Mouse (Mus musculus) midbrain, embryonic 14.5 days (tissue): ENCODE data around the gene Gria3. TPM values are rescaled to one million over a fixed set of nuclear protein-coding genes. Genes with fewer than 3 reads are reported as not detected.

Experiments
- ATAC-seq: fragments of 200-750 bp; cut with Nextera tagmentation; 2 replicates; pipeline ENCODE4 v1.8.0; 2017; ENCODE audit warnings: moderate number of reproducible peaks, moderate library complexity; ENCODE audit not compliant: low FRiP score, low TSS enrichment
- DNase-seq: peaks from one replicate; pipeline ENCODE4 v3.0.0-alpha.2; 2015
- H3K27ac ChIP-seq: fragments of 300-500 bp; sonication (generic); replicated peaks from 2 replicates; pipeline ENCODE4 v1.5.1; 2014; ENCODE audit warnings: mild to moderate bottlenecking, low read depth, low read length, moderate library complexity
- H3K27me3 ChIP-seq: fragments of 300-500 bp; sonication (generic); 2 replicates; pipeline ENCODE4 v1.6.1; 2014; ENCODE audit warnings: low read length, control low read depth, mixed read lengths; ENCODE audit not compliant: control insufficient read depth, insufficient read depth
- H3K36me3 ChIP-seq: fragments of 300-500 bp; sonication (generic); 2 replicates; pipeline ENCODE4 v1.6.1; 2014; ENCODE audit warnings: low read length, control low read depth; ENCODE audit not compliant: control insufficient read depth, insufficient read depth
- H3K4me1 ChIP-seq: fragments of 300-500 bp; sonication (generic); 2 replicates; pipeline ENCODE4 v1.6.1; 2014; ENCODE audit warnings: mild to moderate bottlenecking, antibody characterized with exemption, low read length, control low read depth; ENCODE audit not compliant: control insufficient read depth, insufficient read depth
- H3K4me2 ChIP-seq: fragments of 300-500 bp; sonication (generic); 2 replicates; pipeline ENCODE4 v1.6.1; 2014; ENCODE audit warnings: mild to moderate bottlenecking, low read length, moderate library complexity
- H3K4me3 ChIP-seq: fragments of 300-500 bp; sonication (generic); replicated peaks from 2 replicates; pipeline ENCODE4 v1.5.1; 2014; ENCODE audit warnings: low read depth, low read length
- H3K9ac ChIP-seq: fragments of 300-500 bp; sonication (generic); replicated peaks from 2 replicates; pipeline ENCODE4 v1.6.1; 2014; ENCODE audit warnings: mild to moderate bottlenecking, low read length, moderate library complexity
- H3K9me3 ChIP-seq: fragments of 300-500 bp; sonication (generic); 2 replicates; pipeline ENCODE4 v1.6.1; 2016; ENCODE audit warnings: low read length, control low read depth, mixed read lengths; ENCODE audit not compliant: control insufficient read depth
- WGBS: fragments of 180-500 bp; shearing (Covaris S2); extraction: QIAGEN DNeasy Blood & Tissue Kit; methylation state at CpG from one replicate; pipeline ENCODE4 v1.1.7; 2014; 5-methylcytosine and 5-hydroxymethylcytosine counted together
- polyA plus RNA-seq: library from polyadenylated mRNA; unstranded; fragments of >200 nt; fragmentation: Nextera tagmentation; extraction: Ambion mirVana; gene quantifications from 2 replicates; pipeline ENCODE4 v1.2.1, GENCODE M21; 2014

Gene Gria3
- 14.9 and 17.1 TPM in 2 replicates for polyA plus RNA-seq

DNA sequence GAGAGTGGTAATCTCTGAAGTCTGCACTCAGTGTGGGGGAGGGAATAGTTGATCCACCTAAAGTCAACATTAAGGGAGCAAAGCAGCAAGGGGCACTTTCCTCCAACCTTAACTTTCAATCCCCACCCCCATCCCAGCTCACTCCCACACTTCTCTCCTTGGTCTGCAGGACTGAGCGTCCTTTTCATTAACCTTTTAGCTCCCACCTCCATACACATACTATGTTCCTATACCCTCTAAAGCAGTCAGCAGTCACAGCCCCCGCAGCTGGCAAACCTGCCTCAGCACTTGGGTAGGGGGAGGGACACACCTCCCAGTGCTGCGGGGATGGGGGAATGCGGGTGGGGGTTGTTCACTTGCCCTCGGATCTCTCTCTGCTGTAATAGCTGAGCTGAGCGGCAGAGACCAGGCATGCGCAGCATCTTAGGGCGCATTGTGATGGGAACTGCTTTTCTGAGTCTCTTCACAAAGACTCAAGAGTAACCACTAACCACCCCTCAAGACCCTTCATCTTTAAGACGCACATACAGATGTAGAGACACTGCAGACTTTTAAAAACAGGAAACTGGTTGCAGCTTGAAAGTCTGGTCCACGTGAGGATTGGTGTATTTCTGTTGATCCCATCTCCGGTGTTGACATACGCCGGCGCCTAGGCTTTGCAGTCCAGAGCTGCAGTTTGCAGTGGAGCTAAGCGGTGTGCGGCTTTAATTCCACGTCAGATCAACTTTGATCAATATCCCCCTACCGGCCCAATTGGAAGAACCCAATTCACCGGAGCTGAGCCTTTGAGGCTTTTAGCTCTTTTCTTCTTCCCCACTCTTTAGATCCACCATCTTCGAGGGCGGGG lies at the start of gene Gria3:
TSS of gene Gria3 (plus strand) at position 797 of the 847 bp plus-strand sequence.
- ATAC-seq (peak; percentile 79), DNase-seq (peak; percentile 66)
- Histone ChIP-seq H3K36me3 (no peaks in the 10 kb centered on the region), H3K27ac (peak within 1 kb of the TSS; percentile 64), H3K4me2 (peak within 1 kb of the TSS; percentile 70), H3K9me3 (no peaks in the 10 kb centered on the region), H3K4me3 (peak within 1 kb of the TSS; percentile 47), H3K9ac (peak within 1 kb of the TSS; percentile 49), H3K27me3 (no peaks in the 10 kb centered on the region), H3K4me1 (0 out of 2 replicates have a peak, but pooled peaks cover 3% of the 10 kb centered on the region)
- 18% methylated on average over 21 of the region's 21 CpGs for WGBS

- 31% methylated on average over 7 of the region's 7 CpGs for WGBS
- ATAC-seq (no peak), DNase-seq (peak; percentile 35)
- H3K9ac ChIP-seq = no peak overlapping the region
- no peaks in the 10 kb centered on the region for H3K27me3 ChIP-seq
- no peaks in the 10 kb centered on the region for H3K9me3 ChIP-seq
- H3K4me2 ChIP-seq = no peak overlapping the region
- H3K4me1 ChIP-seq = 0 out of 2 replicates have a peak, but pooled peaks cover 6% of the 10 kb centered on the region
- H3K36me3 ChIP-seq = no peaks in the 10 kb centered on the region
- 0 out of 2 replicates have a peak overlapping the region, but pooled peaks have one; percentile 13 for H3K27ac ChIP-seq
- no peak overlapping the region for H3K4me3 ChIP-seq
Measured at GRCm38 (mm10) chrX:41387086-41387485, 13.6 kb upstream of the Gria3 start.

DNA sequence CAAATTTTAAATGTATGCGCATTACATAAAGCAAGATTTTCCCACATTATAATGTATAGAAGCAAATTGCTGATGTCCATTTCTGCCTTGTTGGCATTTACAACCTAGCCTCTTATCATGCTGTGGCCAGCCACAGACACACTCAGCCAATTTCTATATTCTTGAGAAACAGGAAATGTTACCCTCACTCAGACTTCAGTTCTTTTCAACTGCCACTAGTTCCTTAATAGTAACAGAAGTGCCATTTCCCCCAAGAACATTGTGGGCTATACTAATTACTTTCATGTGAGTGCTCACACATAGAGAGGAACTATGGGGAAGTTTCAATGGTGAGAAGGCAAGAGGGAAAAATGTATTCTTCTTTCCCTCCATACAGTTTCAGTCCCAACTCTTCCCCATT lies 11.6 kb upstream of the Gria3 start:
- Histone ChIP-seq H3K27me3 (no peaks in the 10 kb centered on the region), H3K9me3 (no peaks in the 10 kb centered on the region), H3K4me3 (no peak overlapping the region), H3K27ac (no peak overlapping the region), H3K4me1 (0 out of 2 replicates have a peak, but pooled peaks cover 6% of the 10 kb centered on the region), H3K36me3 (no peaks in the 10 kb centered on the region), H3K9ac (no peak overlapping the region), H3K4me2 (no peak overlapping the region)
- DNase-seq (no peak), ATAC-seq (no peak)
- WGBS = 94% methylated on average over 1 of the region's 1 CpGs

DNA sequence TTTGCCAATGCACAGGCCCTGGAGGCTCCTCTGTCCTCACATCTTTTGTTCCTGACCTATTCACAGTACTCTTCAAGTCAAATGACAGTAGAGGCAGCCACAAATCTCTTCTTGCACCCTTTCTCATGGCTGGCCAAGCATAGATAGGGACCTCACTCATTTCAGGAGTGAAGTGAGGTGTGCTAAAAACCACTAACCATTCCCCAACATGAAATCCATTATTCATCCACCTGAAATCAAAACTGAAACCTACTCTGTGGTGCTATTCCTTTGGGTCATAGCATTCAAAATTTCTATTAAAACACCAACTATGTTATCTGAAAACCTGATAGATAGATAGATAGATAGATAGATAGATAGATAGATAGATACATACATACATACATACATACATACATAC lies 2.2 kb upstream of the Gria3 start:
- no peak for ATAC-seq
- Histone ChIP-seq H3K4me1 (0 out of 2 replicates have a peak, but pooled peaks cover 3% of the 10 kb centered on the region), H3K4me3 (no peak overlapping the region), H3K9ac (no peak overlapping the region), H3K9me3 (no peaks in the 10 kb centered on the region), H3K36me3 (no peaks in the 10 kb centered on the region), H3K27ac (no peak overlapping the region), H3K4me2 (no peak overlapping the region), H3K27me3 (no peaks in the 10 kb centered on the region)
- no peak for DNase-seq

DNA sequence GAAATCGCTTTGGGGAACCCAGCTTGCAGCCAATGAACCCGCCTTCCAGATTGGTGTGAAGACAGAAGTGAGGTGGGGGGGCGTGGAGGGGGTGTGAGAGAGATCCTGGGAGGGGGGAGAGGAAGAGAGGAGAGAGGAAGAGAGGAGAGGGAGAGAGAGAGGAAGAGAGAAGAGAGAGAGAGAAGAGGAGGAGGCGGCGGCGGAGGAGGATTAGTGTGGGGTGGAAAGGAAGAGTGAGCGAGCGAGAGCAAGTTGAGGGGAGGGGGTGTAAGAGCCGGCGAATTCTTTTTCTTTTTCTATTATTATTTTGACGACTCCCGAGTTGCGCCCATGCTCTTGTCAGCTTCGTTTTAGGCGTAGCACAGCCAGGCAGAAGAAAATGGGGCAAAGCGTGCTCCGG lies 532 bp downstream of the Gria3 start:
- no peak for DNase-seq
- Histone ChIP-seq H3K27ac (peak overlapping the region; percentile 64), H3K9ac (peak overlapping the region; percentile 49), H3K4me3 (peak overlapping the region; percentile 47), H3K36me3 (no peaks in the 10 kb centered on the region), H3K4me1 (0 out of 2 replicates have a peak, but pooled peaks cover 3% of the 10 kb centered on the region), H3K27me3 (no peaks in the 10 kb centered on the region), H3K9me3 (no peaks in the 10 kb centered on the region), H3K4me2 (peak overlapping the region; percentile 70)
- no peak for ATAC-seq
- 16% methylated on average over 16 of the region's 17 CpGs for WGBS

- ATAC-seq = 0 out of 2 replicates have a peak, but pooled peaks have one; percentile 41
- peak overlapping the region; percentile 49 for H3K9ac ChIP-seq
- H3K9me3 ChIP-seq = no peaks in the 10 kb centered on the region
- H3K4me3 ChIP-seq = peak overlapping the region; percentile 47
- 23% methylated on average over 20 of the region's 20 CpGs for WGBS
- peak; percentile 37 for DNase-seq
- 0 out of 2 replicates have a peak, but pooled peaks cover 3% of the 10 kb centered on the region for H3K4me1 ChIP-seq
- H3K27me3 ChIP-seq = no peaks in the 10 kb centered on the region
- H3K36me3 ChIP-seq = no peaks in the 10 kb centered on the region
- H3K4me2 ChIP-seq = peak overlapping the region; percentile 70
- H3K27ac ChIP-seq = peak overlapping the region; percentile 64
Measured at GRCm38 (mm10) chrX:41401590-41402240, 1.1 kb downstream of the Gria3 start.

DNA sequence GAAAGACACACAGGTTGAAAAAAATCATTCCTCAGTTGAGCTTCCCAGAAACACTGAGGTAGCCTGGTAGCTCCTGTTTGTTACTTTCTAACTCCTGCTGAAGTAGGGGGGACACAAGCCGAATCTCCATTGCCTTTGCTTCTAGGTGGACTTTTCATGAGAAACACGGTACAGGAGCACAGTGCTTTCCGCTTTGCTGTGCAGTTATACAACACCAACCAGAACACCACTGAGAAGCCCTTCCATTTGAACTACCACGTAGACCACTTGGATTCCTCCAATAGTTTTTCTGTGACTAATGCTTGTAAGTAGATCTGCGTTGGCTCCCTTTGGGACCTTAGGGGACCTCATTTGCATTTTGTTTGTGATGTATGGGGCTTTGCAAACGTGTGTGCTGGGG lies 2.0 kb downstream of the Gria3 start:
- 16% methylated on average over 6 of the region's 6 CpGs for WGBS
- peak overlapping the region; percentile 70 for H3K4me2 ChIP-seq
- H3K27ac ChIP-seq = no peak overlapping the region
- no peak for ATAC-seq
- DNase-seq = peak; percentile 11
- no peaks in the 10 kb centered on the region for H3K9me3 ChIP-seq
- H3K4me3 ChIP-seq = peak overlapping the region; percentile 47
- peak overlapping the region; percentile 49; the same call in 1 of the 2 replicates for H3K9ac ChIP-seq
- H3K27me3 ChIP-seq = no peaks in the 10 kb centered on the region
- no peaks in the 10 kb centered on the region for H3K36me3 ChIP-seq
- 0 out of 2 replicates have a peak, but pooled peaks cover 3% of the 10 kb centered on the region for H3K4me1 ChIP-seq

DNA sequence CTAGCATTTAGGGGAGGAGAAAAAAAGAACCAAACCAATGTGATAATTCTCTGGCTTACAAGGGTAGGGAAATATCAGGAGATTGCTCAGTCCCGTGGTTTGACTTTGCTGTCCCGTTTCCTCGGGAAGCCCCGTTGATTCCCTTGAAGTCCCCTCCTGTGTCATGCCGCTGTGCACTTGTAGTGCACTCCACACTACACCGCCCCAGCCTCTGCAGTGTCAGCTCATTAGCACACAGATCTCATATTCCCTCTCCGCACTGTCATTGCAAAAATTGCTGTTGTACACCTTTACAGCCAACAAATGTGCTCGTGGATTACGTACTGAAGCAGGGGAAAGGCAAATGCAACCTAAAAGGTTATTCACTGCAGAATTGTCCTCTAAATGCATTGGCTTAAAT lies 5.6 kb downstream of the Gria3 start:
- H3K4me1 ChIP-seq = 0 out of 2 replicates have a peak, but pooled peaks cover 3% of the 10 kb centered on the region
- no peaks in the 10 kb centered on the region for H3K27me3 ChIP-seq
- DNase-seq (peak; percentile 21), ATAC-seq (no peak)
- peak overlapping the region; percentile 22 for H3K4me2 ChIP-seq
- no peak overlapping the region for H3K9ac ChIP-seq
- no peaks in the 10 kb centered on the region for H3K9me3 ChIP-seq
- 42% methylated on average over 9 of the region's 9 CpGs for whole genome bisulfite sequencing
- no peaks in the 10 kb centered on the region for H3K36me3 ChIP-seq
- H3K4me3 ChIP-seq = no peak overlapping the region
- no peak overlapping the region for H3K27ac ChIP-seq
